Mouse (Mus musculus): ENCODE measurements around the gene Vcp.

DNA sequence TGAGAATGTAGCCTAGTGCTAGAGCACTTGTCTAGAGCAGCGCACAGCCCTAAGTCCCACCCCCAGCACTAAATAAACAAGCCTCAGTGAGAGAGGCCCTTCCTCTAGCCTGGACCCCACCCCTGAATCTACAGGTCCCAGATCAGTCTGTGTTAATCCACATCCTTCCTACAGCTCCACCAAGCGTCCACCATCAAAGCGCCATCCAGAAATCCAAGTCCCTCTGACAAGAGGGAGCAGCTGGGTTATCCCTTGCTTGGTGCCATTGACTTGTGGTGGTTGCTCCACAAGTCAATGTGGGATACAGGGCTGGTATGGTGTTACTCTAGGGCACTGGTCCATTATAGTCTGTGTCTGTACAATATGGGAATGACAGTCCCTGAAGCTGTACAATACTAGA is 45.1 kb downstream of the Vcp start:
- TF ChIP-seq CTCF (IDR thresholded peaks at IDR 0.05; ENCODE audit: low read depth) (no peak), EP300 (IDR thresholded peaks at IDR 0.05; ENCODE audit: low read depth) (no peak)

Measured in liver, embryonic 14.5 days (tissue).